Mouse (Mus musculus) retina, postnatal 1 day (tissue): Measurements from ENCODE around the gene Strbp.
"Not testable (repeated sequence)": the region's sequence is repeated elsewhere in the genome, so short reads cannot be mapped to it uniquely, and the experiment has no call there.

Source experiments
- DNase-seq: peaks from one replicate; pipeline ENCODE4 v3.0.0-alpha.2; 2012

Strbp gene

GRCm38 (mm10) chr2:37518561-37519285, 184.9 kb downstream of the Strbp start:
- no peak for DNase-seq

DNA sequence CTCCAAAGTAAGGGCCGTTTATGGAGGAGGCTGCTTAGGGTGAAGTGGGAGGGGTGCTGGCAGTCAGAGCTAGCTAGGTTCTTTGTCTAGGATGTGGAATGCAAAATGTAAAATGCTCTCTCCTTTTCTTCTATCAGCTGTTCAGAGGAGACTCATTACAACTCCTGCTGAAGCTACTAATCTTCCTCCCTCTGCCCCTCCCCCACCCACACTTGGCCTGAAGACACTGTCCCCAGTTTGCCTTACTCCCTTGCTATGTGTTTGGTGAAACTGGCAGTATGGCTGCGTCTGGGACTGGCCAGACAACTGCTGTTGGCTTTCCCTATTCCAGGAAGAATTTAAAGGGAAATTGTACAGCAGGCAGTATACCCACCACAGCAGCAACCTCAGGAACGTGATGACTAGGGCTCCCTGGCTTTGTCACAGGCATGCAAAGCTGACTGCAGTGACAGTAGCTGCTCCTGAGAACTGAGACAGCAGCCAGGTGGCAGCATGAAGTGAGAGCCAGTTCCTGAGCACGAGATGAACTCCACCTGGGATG, 186.7 kb downstream of the Strbp start:
- DNase-seq: peak; percentile 41

DNA sequence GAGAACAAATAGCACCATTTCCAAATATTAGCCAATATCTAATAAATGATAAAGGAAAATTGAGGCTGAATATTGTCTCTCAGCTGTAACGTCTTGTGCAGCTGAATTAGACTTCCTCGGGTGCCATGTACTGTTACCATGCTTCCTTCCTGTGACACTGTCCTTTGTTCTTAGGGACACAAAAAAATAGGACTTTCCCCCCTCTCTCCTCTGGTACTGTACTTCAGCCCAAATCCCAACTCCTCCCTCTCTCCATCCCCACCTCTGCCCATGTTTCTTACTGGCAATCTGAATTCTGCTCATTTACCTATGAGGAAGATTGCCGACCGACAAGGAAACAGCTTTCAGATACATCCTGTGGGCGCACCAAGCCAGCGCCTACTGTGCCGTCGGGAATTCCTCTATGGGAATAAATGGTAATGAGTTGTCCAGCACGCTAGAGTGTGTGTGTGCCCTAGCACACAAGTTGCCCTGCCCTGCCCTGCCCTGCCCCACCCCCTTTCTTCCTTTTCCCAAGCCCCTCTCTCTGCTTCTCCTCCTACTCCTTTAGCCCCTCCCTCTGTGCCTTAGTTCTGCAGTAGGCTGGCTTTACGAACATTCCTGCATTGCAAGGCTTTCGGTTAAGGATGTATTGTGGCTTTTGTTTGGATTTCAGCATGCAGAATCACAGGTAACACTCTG, 187.5 kb downstream of the Strbp start, which contains the start of gene Gpr21:
Gpr21 (plus strand) TSS at position 303 of the 681 bp plus-strand sequence.
- peak; percentile 36 for DNase-seq

GRCm38 (mm10) chr2:37511134-37511901, 192.3 kb downstream of the Strbp start:
- no peak for DNase-seq

- DNase-seq: not testable (repeated sequence)
Measured at GRCm38 (mm10) chr2:37505856-37506255, 197.8 kb downstream of the Strbp start.

DNA sequence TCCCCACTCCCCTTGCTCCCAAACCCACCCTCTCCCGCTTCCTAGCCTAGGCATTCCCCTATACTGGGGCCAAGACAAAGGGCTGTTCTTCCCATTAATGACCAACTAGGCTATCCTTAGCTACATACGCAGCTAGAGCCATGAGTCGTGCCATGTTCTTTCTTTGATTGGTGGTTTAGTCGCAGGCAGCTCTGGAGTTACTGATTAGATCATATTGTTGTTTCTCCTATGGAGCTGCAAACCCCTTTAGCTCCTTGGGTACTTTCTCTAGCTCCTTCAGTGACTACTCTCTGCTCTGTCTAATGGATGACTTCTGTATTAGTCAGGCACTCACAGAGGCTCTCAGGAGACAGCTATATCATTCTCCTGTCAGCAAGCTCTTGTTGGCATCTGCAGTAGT, 206.3 kb downstream of the Strbp start:
- DNase-seq: no peak

GRCm38 (mm10) chr2:37488956-37489355, 214.7 kb downstream of the Strbp start:
- DNase-seq: no peak

- no peak for DNase-seq
Measured at GRCm38 (mm10) chr2:37486408-37486807, 217.3 kb downstream of the Strbp start.

DNA sequence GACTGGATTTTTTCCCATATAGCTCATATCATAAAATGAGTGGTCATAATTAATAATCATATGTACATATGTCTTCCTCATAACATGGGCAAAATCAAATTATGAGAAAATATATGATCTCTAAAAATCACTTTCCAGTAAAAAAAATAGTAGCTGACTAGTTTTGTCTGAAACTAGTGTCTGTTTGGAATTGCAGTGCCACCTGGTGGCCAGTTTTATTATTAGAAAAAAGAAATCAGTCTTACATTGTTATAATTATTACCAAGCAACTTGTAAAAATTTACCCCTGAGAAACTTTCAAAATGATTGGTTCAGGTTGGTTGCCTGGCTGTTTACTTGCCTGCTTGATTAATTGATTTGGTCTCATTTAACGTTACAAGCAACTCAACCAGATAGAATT, 218.3 kb downstream of the Strbp start:
- DNase-seq: peak; percentile 57

DNA sequence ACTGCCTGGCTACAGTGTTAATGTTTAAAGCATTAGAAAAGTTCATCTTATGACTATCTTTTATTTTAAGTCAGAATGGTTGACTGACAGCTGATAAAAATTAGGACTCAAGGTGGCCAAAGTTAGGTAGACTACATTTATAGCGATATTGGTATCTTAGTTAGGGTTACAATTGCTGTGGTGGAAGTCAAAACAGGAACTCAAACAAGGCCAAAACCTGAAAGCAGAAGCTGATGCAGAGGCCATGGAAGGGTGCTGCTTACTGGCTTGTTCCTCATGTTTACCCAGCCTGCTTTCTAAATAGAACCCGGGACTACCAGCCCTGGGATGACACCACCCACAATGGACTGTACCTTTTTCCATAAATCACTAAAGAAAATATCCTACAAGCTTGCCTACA, 219.5 kb downstream of the Strbp start:
- no peak for DNase-seq

DNA sequence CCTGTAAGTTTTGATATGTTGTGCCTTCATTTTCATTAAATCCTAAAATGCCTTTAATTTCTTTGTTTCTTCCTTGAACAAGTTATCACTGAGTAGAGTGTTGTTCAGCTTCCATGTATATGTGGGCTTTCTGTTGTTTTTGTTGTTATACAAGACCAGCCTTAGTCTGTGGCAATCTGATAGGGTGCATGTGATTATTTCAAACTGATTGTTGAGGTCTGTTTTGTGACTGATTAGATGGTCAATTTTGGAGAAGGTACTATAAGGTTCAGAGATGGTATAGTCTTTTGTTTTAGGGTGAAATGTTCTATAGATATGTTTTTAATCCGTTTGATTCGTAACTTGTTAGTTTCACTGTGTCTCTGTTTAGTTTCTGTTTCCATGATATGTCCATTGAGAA, 223.6 kb downstream of the Strbp start:
- no peak for DNase-seq

DNA sequence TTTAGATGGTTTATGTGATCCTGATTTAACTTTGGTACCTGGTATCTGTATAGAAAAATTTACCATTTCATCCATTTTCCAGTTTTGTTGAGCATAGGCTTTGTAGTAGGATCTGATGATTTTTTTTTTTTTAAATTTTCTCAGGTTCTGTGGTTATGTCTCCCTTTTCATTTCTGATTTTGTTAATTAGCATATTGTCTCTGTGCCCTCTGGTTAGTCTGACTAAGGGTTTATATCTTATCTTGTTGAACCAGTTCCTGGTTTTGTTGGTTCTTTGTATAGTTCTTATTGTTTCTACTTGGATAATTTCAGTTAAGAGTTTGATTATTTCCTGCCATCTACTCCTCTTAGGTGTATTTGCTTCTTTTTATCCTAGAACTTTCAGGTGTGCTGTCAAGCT, 224.1 kb downstream of the Strbp start:
- no peak for DNase-seq

DNA sequence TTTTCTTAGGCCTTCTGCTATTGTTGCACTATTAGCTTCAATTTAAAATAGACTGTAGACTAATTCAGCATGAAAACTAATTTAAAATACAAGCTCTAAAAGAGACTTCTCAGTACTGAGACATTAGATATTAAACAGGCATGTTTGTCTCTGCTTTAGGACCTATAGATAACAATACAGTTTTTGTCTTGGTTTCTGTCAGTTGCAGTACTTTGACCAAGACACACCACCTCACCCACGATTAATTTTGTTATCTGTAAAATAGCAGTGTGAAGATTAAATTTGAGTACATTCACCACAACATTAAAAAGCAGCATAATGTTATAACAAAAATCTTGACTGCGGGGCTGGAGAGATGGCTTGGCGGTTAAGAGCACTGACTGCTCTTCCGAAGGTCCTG, 237.4 kb downstream of the Strbp start:
- no peak for DNase-seq

- no peak for DNase-seq
Measured at GRCm38 (mm10) chr2:37460707-37461106, 243.0 kb downstream of the Strbp start.

DNA sequence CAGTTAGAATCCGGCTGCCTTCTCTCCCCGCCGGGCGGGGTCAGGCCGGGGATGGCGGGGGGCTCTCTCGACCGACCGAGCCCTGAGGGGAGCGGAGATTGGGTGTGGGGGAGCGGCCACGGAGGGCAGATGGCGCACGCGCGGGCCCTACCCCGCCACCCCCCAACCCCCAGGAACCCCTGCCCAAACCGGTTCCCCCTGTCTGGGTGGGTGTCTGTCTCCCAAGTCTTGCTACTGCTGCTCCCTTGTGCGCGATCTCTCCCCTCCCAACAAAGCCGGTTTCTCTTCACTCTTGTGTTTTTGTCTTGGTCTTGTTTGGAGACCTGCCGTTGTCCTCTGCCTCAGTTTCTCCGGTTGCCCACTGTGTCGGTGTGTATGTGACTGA, 251.3 kb downstream of the Strbp start:
- no peak for DNase-seq

DNA sequence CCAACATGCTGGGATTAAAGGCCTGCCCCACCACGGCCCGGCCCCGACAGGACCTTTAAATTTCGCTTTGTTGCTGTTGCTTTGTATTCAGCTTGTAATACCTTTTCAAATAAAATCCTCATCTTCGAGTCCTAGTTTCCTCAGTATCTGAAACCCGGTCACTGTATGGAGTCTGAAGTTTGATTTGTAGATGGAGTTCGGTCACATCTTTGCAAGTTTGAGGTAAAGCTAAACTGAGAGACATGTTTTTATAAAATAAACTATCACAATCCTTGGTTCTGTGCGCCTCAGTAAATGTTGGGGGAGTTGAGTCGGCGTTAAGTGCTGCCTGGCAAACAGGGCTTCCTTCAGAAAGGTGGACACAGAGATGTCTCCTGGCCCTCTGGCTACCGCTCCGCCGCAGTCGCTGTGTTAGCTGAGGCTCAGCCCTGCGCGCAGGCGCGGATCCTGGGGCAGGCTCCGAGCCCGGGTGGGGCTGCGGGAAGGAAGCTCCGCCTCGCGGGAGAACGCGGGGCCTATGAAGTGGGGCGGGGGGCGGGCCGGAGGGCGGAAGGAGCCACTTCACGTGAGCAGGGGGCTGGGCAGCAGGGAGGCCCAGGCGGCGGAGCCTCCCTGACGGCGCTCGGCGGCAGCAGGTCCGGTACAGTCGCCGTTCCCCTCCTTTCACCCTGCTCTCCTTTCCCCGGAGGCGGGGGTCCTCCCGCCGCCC, 251.8 kb downstream of the Strbp start:
- DNase-seq: peak; percentile 97

- DNase-seq: peak; percentile 98
Measured at GRCm38 (mm10) chr2:37442611-37443591, 260.8 kb downstream of the Strbp start, which contains the start of the genes Zbtb26, Zbtb6 and Rabgap1. Gene Zbtb26 (minus strand): TSS chr2:37443135. Gene Zbtb6 (minus strand): TSS chr2:37443171. Gene Rabgap1 (plus strand): TSS chr2:37443279.
